Mouse (Mus musculus) adrenal gland, postnatal 25 days (tissue): ENCODE results near the gene Nup85. TPM values are rescaled to one million over a fixed set of nuclear protein-coding genes. Genes with fewer than 3 reads are reported as not detected.

Experiments used
- total RNA-seq: library from RNA; stranded (reverse); gene quantifications from 2 replicates; pipeline ENCODE4 v1.2.3, GENCODE M21; 2021

Gene Nup85
- total RNA-seq, 1 experiment from 2014 or later, result 54.0 TPM

Other genes with a start within 250 kb of the Nup85 start
- gene Ush1g, start 242.4 kb upstream of the Nup85 start, total RNA-seq, result 0.62 and 0.79 TPM in 2 replicates
- not detected in 2 replicates for gene Otop3, start 229.7 kb upstream of the Nup85 start, total RNA-seq
- gene Hid1, start 196.7 kb upstream of the Nup85 start, total RNA-seq, result 13.2 and 14.8 TPM in 2 replicates
- 59.1 and 82.5 TPM in 2 replicates for gene Cdr2l, start 182.5 kb upstream of the Nup85 start, total RNA-seq
- 140 and 153 TPM in 2 replicates for gene Mrpl58, start 160.7 kb upstream of the Nup85 start, total RNA-seq
- 518 and 521 TPM in 2 replicates for gene Atp5h, start 144.5 kb upstream of the Nup85 start, total RNA-seq
- 59.9 and 72.4 TPM in 2 replicates for gene Kctd2, start 144.3 kb upstream of the Nup85 start, total RNA-seq
- gene Trim80, start 123.9 kb upstream of the Nup85 start, total RNA-seq, result 0.21 TPM in 1 of 2 replicates, not detected in the other
- not detected in 2 replicates for gene Slc16a5, start 102.0 kb upstream of the Nup85 start, total RNA-seq
- 11.4 and 11.5 TPM in 2 replicates for gene Armc7, start 88.8 kb upstream of the Nup85 start, total RNA-seq
- gene Nt5c, start 72.6 kb upstream of the Nup85 start, total RNA-seq, result 131 and 151 TPM in 2 replicates
- 91.7 and 92.8 TPM in 2 replicates for gene Jpt1, start 50.0 kb upstream of the Nup85 start, total RNA-seq
- 254 and 263 TPM in 2 replicates for gene Sumo2, start 28.2 kb upstream of the Nup85 start, total RNA-seq
- 89.3 and 99.8 TPM in 2 replicates for gene Mrps7, start 39.5 kb downstream of the Nup85 start, total RNA-seq
- gene Gga3, start 39.6 kb downstream of the Nup85 start, total RNA-seq, result 25.4 and 31.1 TPM in 2 replicates
- gene Mif4gd, start 48.5 kb downstream of the Nup85 start, total RNA-seq, result 135 and 205 TPM in 2 replicates
- gene Slc25a19, start 63.9 kb downstream of the Nup85 start, total RNA-seq, result 107 and 114 TPM in 2 replicates
- gene Grb2, start 144.2 kb downstream of the Nup85 start, total RNA-seq, result 109 and 166 TPM in 2 replicates
- 80.9 and 114 TPM in 2 replicates for gene Tmem94, start 201.0 kb downstream of the Nup85 start, total RNA-seq
- gene Caskin2, start 249.2 kb downstream of the Nup85 start, total RNA-seq, result 56.2 and 73.4 TPM in 2 replicates